Mouse (Mus musculus) forebrain, embryonic 12.5 days (tissue): ENCODE measurements around the gene Syne3. TPM values are rescaled to one million over a fixed set of nuclear protein-coding genes. Genes with fewer than 3 reads are reported as not detected.

ENCODE experiments used
- ATAC-seq: fragments of 200-750 bp; cut with Nextera tagmentation; 2 replicates; pipeline ENCODE4 v1.8.0; 2017; ENCODE audit warnings: moderate TSS enrichment; ENCODE audit not compliant: low FRiP score
- H3K27ac ChIP-seq: fragments of 300-500 bp; sonication (generic); 2 replicates; pipeline ENCODE4 v1.5.1; 2016; ENCODE audit warnings: mild to moderate bottlenecking
- H3K27me3 ChIP-seq: fragments of 300-500 bp; sonication (generic); 2 replicates; pipeline ENCODE4 v1.6.1; 2016; ENCODE audit warnings: mild to moderate bottlenecking
- H3K36me3 ChIP-seq: fragments of 300-500 bp; sonication (generic); replicated peaks from 2 replicates; pipeline ENCODE4 v1.6.1; 2016; ENCODE audit warnings: mild to moderate bottlenecking
- H3K4me1 ChIP-seq: fragments of 300-500 bp; sonication (generic); 2 replicates; pipeline ENCODE4 v1.6.1; 2016
- H3K4me2 ChIP-seq: fragments of 300-500 bp; sonication (generic); 2 replicates; pipeline ENCODE4 v1.6.1; 2016; ENCODE audit warnings: mild to moderate bottlenecking, moderate library complexity
- H3K4me3 ChIP-seq: fragments of 300-500 bp; sonication (generic); replicated peaks from 2 replicates; pipeline ENCODE4 v1.5.1; 2016; ENCODE audit warnings: mild to moderate bottlenecking
- H3K9ac ChIP-seq: fragments of 300-500 bp; sonication (generic); 2 replicates; pipeline ENCODE4 v1.6.1; 2016; ENCODE audit warnings: mild to moderate bottlenecking
- H3K9me3 ChIP-seq: fragments of 300-500 bp; sonication (generic); 2 replicates; pipeline ENCODE4 v1.6.1; 2016
- WGBS: fragments of 180-500 bp; shearing (Covaris S2); methylation state at CpG from one replicate; pipeline ENCODE4 v1.1.7; 2016; 5-methylcytosine and 5-hydroxymethylcytosine counted together
- polyA plus RNA-seq: library from polyadenylated mRNA; unstranded; fragments of >200 nt; fragmentation: Nextera tagmentation; extraction: Ambion mirVana; gene quantifications from 2 replicates; pipeline ENCODE4 v1.2.1, GENCODE M21; 2016

The Syne3 gene
- polyA plus RNA-seq, 1 experiment from 2014 or later, result 0.13 TPM

GRCm38 (mm10) chr12:105003715-105004114 lies 5.9 kb downstream of the Syne3 start:
- H3K4me1 ChIP-seq, result peaks cover 16% of the 10 kb centered on the region
- H3K27ac ChIP-seq, result no peak overlapping the region
- 96% methylated on average over 3 of the region's 3 CpGs for WGBS
- no peak overlapping the region for H3K4me2 ChIP-seq
- H3K36me3 ChIP-seq, result no peaks in the 10 kb centered on the region
- H3K9me3 ChIP-seq, result no peaks in the 10 kb centered on the region
- no peak for ATAC-seq
- H3K9ac ChIP-seq, result no peak overlapping the region
- H3K4me3 ChIP-seq, result no peak overlapping the region
- H3K27me3 ChIP-seq, result peaks cover 29% of the 10 kb centered on the region

GRCm38 (mm10) chr12:105003158-105003557 lies 6.5 kb downstream of the Syne3 start:
- Histone ChIP-seq H3K9me3 (no peaks in the 10 kb centered on the region), H3K4me3 (no peak overlapping the region), H3K36me3 (no peaks in the 10 kb centered on the region), H3K9ac (no peak overlapping the region), H3K27ac (no peak overlapping the region), H3K4me2 (no peak overlapping the region), H3K4me1 (peaks cover 11% of the 10 kb centered on the region), H3K27me3 (peaks cover 23% of the 10 kb centered on the region)
- ATAC-seq, result no peak
- WGBS, result 49% methylated on average over 9 of the region's 9 CpGs

GRCm38 (mm10) chr12:105002340-105003132 lies 7.1 kb downstream of the Syne3 start:
- peaks cover 17% of the 10 kb centered on the region for H3K27me3 ChIP-seq
- no peak overlapping the region for H3K4me3 ChIP-seq
- H3K9ac ChIP-seq, result no peak overlapping the region
- H3K9me3 ChIP-seq, result no peaks in the 10 kb centered on the region
- H3K4me1 ChIP-seq, result peaks cover 11% of the 10 kb centered on the region
- H3K36me3 ChIP-seq, result no peaks in the 10 kb centered on the region
- H3K27ac ChIP-seq, result no peak overlapping the region
- ATAC-seq, result no peak
- WGBS, result 69% methylated on average over 10 of the region's 10 CpGs
- no peak overlapping the region for H3K4me2 ChIP-seq

GRCm38 (mm10) chr12:105001317-105001716 lies 8.3 kb downstream of the Syne3 start:
- H3K4me1 ChIP-seq, result peaks cover 11% of the 10 kb centered on the region
- no peaks in the 10 kb centered on the region for H3K9me3 ChIP-seq
- H3K4me3 ChIP-seq, result no peak overlapping the region
- WGBS, result 90% methylated on average over 9 of the region's 9 CpGs
- H3K9ac ChIP-seq, result no peak overlapping the region
- no peak for ATAC-seq
- H3K36me3 ChIP-seq, result no peaks in the 10 kb centered on the region
- H3K27ac ChIP-seq, result no peak overlapping the region
- H3K4me2 ChIP-seq, result no peak overlapping the region
- peaks cover 8% of the 10 kb centered on the region; the same call in 1 of the 2 replicates for H3K27me3 ChIP-seq

GRCm38 (mm10) chr12:105000487-105001283 lies 8.9 kb downstream of the Syne3 start:
- H3K27ac ChIP-seq, result no peak overlapping the region
- peaks cover 11% of the 10 kb centered on the region for H3K4me1 ChIP-seq
- no peaks in the 10 kb centered on the region for H3K9me3 ChIP-seq
- 82% methylated on average over 9 of the region's 9 CpGs for WGBS
- ATAC-seq, result no peak
- H3K36me3 ChIP-seq, result no peaks in the 10 kb centered on the region
- H3K4me3 ChIP-seq, result no peak overlapping the region
- 0 out of 2 replicates have a peak, but pooled peaks cover 6% of the 10 kb centered on the region for H3K27me3 ChIP-seq
- H3K4me2 ChIP-seq, result no peak overlapping the region
- H3K9ac ChIP-seq, result no peak overlapping the region

- 68% methylated on average over 8 of the region's 8 CpGs for WGBS
- ATAC-seq, result no peak
- Histone ChIP-seq H3K4me1 (peaks cover 11% of the 10 kb centered on the region), H3K9me3 (no peaks in the 10 kb centered on the region), H3K4me2 (no peak overlapping the region), H3K27ac (no peak overlapping the region), H3K36me3 (no peaks in the 10 kb centered on the region), H3K9ac (no peak overlapping the region), H3K4me3 (no peak overlapping the region), H3K27me3 (0 out of 2 replicates have a peak, but pooled peaks cover 6% of the 10 kb centered on the region)
Observed at GRCm38 (mm10) chr12:104999171-104999570, 10.4 kb downstream of the Syne3 start.

DNA sequence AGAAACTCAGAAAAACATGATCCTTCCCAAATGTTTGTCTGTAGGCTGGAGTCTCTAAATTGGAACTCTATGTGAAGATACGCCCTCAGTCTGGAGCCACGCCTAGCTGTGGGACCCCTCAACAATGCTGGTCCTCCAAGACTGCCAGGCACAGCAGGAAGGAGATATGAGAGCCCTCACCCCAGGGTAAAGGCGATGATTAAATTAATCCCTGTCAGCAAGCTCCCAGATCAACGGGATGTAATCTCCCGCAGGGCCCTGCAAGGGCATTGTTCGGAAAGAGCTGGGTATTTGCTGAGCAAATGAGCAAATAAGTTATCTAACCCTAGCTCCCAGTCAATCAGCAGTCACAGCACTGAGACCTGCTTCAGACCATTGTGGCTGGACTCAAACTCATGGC lies 11.1 kb downstream of the Syne3 start:
- Histone ChIP-seq H3K9ac (no peak overlapping the region), H3K9me3 (no peaks in the 10 kb centered on the region), H3K4me1 (peaks cover 11% of the 10 kb centered on the region), H3K27me3 (0 out of 2 replicates have a peak, but pooled peaks cover 6% of the 10 kb centered on the region), H3K4me2 (no peak overlapping the region), H3K27ac (no peak overlapping the region), H3K36me3 (no peaks in the 10 kb centered on the region), H3K4me3 (no peak overlapping the region)
- 54% methylated on average over 6 of the region's 6 CpGs for WGBS
- no peak for ATAC-seq

GRCm38 (mm10) chr12:104997641-104998293 lies 11.8 kb downstream of the Syne3 start:
- Histone ChIP-seq H3K4me2 (no peak overlapping the region), H3K27ac (no peak overlapping the region), H3K27me3 (0 out of 2 replicates have a peak, but pooled peaks cover 6% of the 10 kb centered on the region), H3K4me3 (no peak overlapping the region), H3K9ac (no peak overlapping the region), H3K36me3 (no peaks in the 10 kb centered on the region), H3K9me3 (no peaks in the 10 kb centered on the region), H3K4me1 (peaks cover 4% of the 10 kb centered on the region)
- ATAC-seq, result no peak
- WGBS, result 82% methylated on average over 10 of the region's 10 CpGs

DNA sequence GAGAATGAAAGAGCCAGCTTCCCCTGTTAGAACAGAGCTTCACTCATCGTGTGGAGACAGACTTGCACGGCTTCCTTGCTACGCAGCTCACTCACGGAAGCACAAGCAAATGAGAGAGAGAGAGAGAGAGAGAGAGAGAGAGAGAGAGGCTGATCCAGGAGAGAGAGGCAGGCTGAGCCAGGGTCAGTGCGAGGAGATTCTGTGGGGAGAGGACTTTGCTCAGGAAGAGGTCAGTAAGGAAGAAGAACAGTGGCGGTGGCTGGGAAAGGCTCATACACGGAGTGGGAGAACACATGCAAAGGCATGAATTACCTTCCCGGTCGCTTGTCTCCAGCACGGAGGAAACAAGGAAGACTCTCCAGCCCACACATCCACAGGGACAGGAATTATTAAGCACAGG lies 12.4 kb downstream of the Syne3 start:
- Histone ChIP-seq H3K4me1 (no peaks in the 10 kb centered on the region; the same call in 1 of the 2 replicates), H3K4me3 (no peak overlapping the region), H3K36me3 (no peaks in the 10 kb centered on the region), H3K9ac (no peak overlapping the region), H3K27me3 (0 out of 2 replicates have a peak, but pooled peaks cover 6% of the 10 kb centered on the region), H3K27ac (no peak overlapping the region), H3K4me2 (no peak overlapping the region), H3K9me3 (no peaks in the 10 kb centered on the region)
- no peak for ATAC-seq
- WGBS, result 85% methylated on average over 10 of the region's 10 CpGs

DNA sequence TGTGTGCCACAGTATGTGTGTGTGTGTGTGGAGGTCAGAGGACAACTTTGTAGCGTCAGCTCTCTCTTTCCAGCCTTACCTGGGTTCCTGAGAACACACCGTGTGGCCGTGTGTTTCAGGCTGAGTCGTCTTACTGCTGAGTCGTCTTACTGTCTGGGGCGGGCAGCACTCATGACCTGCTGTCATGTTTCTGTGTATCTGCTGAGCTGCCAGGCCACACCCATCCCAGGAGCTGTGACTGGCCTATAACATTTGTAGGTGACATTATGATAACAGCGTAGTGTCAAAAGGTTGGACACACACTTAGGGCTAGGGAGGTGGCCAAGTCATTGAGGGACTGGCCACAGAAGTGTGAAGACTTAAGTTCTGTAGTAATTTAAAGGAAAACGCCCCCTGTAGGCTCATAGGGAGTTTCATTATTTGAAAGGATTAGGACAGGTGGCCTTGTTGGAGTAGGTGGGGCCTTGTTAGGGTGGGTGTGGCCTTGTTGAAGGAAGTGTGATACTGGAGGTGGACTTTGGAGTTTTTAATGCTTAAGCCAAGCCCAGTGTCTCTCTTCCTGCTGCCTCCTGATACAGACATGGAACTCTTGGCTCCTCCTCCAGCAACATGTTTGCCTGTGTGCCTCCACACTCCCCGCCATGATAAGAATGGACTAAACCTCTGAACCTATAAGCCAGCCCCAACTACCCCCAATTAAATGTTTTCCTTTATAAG lies 13.4 kb downstream of the Syne3 start:
- 0 out of 2 replicates have a peak, but pooled peaks cover 6% of the 10 kb centered on the region for H3K27me3 ChIP-seq
- WGBS, result 90% methylated on average over 9 of the region's 9 CpGs
- no peak overlapping the region for H3K9ac ChIP-seq
- no peak overlapping the region for H3K27ac ChIP-seq
- H3K4me3 ChIP-seq, result no peak overlapping the region
- no peaks in the 10 kb centered on the region for H3K9me3 ChIP-seq
- ATAC-seq, result no peak
- no peaks in the 10 kb centered on the region for H3K36me3 ChIP-seq
- H3K4me1 ChIP-seq, result no peaks in the 10 kb centered on the region; the same call in 1 of the 2 replicates
- H3K4me2 ChIP-seq, result no peak overlapping the region

DNA sequence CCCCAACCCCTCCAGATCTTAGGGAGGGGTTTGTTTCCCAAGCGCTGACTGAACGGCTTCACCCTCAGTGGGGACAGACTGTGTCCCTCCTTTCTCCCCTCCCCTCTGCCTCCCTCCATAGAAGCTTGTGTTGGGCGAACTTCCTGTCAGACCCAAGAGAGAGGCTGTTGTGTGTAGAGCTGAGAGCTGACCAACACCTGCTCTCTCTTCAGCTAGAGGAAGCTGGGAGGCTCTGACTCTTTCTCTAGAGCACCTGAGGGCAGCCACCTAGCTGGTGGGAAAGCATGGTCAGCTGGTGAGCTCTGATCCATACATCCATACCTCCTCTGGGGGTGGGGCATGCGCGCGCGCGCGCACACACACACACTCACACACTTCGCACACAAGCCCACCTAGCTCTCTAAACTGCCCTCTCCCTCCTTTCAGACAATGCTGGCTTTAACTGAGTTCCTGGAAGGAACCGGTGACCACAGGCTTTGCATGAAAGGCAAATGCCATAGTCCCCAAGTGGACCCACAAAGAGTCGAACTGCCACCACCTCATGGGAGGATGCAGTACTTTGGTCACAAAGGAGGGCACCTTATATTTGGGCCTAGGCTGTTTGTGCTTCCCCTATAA lies 14.2 kb downstream of the Syne3 start:
- no peak overlapping the region for H3K4me3 ChIP-seq
- WGBS, result 91% methylated on average over 12 of the region's 12 CpGs
- H3K27me3 ChIP-seq, result 0 out of 2 replicates have a peak, but pooled peaks cover 6% of the 10 kb centered on the region
- no peaks in the 10 kb centered on the region; the same call in 1 of the 2 replicates for H3K4me1 ChIP-seq
- H3K4me2 ChIP-seq, result no peak overlapping the region
- H3K9me3 ChIP-seq, result no peaks in the 10 kb centered on the region
- no peak overlapping the region for H3K9ac ChIP-seq
- H3K36me3 ChIP-seq, result no peaks in the 10 kb centered on the region
- ATAC-seq, result no peak
- H3K27ac ChIP-seq, result no peak overlapping the region
